Comparison of ENCODE assay signal across 27 mouse cellular contexts in the genomic region with DNA sequence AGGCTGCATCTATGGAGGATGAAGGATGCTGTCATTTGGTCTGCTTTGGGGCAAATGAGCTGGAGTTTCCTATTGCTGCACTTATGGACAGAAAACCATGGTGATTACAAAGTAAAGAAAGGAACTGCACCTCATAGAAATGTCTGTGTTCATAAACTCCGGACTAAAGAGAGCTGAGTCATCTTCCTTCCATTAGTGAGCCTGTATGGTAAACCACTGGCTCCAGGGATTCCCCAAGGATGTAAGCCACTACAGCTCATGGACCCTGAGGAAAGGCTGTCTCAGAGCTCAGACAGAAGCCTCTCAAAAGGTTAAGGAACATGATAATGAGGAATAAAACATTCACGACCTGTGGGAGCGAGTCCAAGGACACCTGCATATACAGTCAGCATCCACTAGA.
"Had no signal": no experiment of that assay in that cellular context is flagged by ENCODE, and none has a peak within 500 bp of the region (broad histone marks: within the 10 kb centered on the region; RNA-seq: fewer than 3 reads in every experiment).

No protein-coding gene starts in this region.

- ATAC-seq: hindbrain, embryonic 16.5 days; inflammation-experienced regulatory T-cells, adult 6 months; intestine, embryonic 15.5 days had no signal

- H3K27ac ChIP-seq: heart, embryonic 13.5 days; heart, embryonic 15.5 days; hindbrain, embryonic 14.5 days; intestine, embryonic 15.5 days; kidney, embryonic 15.5 days; kidney, postnatal 0 days; layer of hippocampus, adult 2 months; left cerebral cortex, adult 2 months; limb, embryonic 10.5 days; limb, embryonic 12.5 days; liver, embryonic 13.5 days; liver, embryonic 15.5 days had no signal

- H3K4me2 ChIP-seq: heart, embryonic 11.5 days; heart, embryonic 13.5 days; heart, embryonic 15.5 days; hindbrain, embryonic 14.5 days; intestine, embryonic 15.5 days; kidney, embryonic 15.5 days; limb, embryonic 12.5 days; liver, embryonic 11.5 days; liver, embryonic 13.5 days; liver, embryonic 15.5 days had no signal

- H3K4me1 ChIP-seq: heart, embryonic 15.5 days; intestine, embryonic 15.5 days; limb, embryonic 10.5 days; limb, embryonic 12.5 days; liver, embryonic 13.5 days; liver, embryonic 15.5 days had no signal

- DNase-seq: gastrocnemius, postnatal 14 days; gastrocnemius, postnatal 36 days; heart, adult 18-20 months; heart, postnatal 14 days; heart, postnatal 36 days; kidney, adult 11 months; kidney, adult 2 months; kidney, adult 9 months; kidney, postnatal 14 days; kidney, postnatal 4 days; liver; liver, embryonic 13.5 days had no signal

- H3K36me3 ChIP-seq: heart, embryonic 13.5 days; heart, embryonic 15.5 days; intestine, embryonic 15.5 days; kidney, embryonic 15.5 days; limb, embryonic 10.5 days; limb, embryonic 12.5 days; liver, embryonic 13.5 days; liver, embryonic 15.5 days had no signal

- H3K4me3 ChIP-seq: heart, embryonic 13.5 days; heart, embryonic 15.5 days; intestine, embryonic 15.5 days; kidney, embryonic 15.5 days; layer of hippocampus, adult 2 months; left cerebral cortex, adult 2 months; limb, embryonic 10.5 days; limb, embryonic 12.5 days; liver, embryonic 13.5 days; liver, embryonic 15.5 days had no signal

- H3K27me3 ChIP-seq: heart, embryonic 13.5 days; heart, embryonic 15.5 days; intestine, embryonic 15.5 days; kidney, embryonic 15.5 days; limb, embryonic 12.5 days; liver, embryonic 13.5 days; liver, embryonic 15.5 days had no signal

- H3K9me3 ChIP-seq: heart, embryonic 13.5 days; heart, embryonic 15.5 days; intestine, embryonic 15.5 days; kidney, embryonic 15.5 days; limb, embryonic 10.5 days; limb, embryonic 12.5 days; liver, embryonic 13.5 days; liver, embryonic 15.5 days had no signal

- H3K9ac ChIP-seq: heart, embryonic 13.5 days; heart, embryonic 15.5 days; hindbrain, embryonic 14.5 days; intestine, embryonic 15.5 days; kidney, embryonic 15.5 days; limb, embryonic 12.5 days; liver, embryonic 13.5 days; liver, embryonic 15.5 days had no signal
